Mouse (Mus musculus) kidney, adult 2 months (tissue): Measurements from ENCODE around the gene Ndufa8.

Experiments used
- CTCF ChIP-seq: fragments of 200-500 bp; conservative IDR thresholded peaks from 2 replicates; pipeline ENCODE4 v1.5.1; 2011; ENCODE audit warnings: low read depth, mild to moderate bottlenecking, control low read depth, low read length, moderate library complexity, mixed read lengths; ENCODE audit not compliant: insufficient read depth, insufficient read length
- POLR2A ChIP-seq: fragments of 200-500 bp; IDR thresholded peaks from one replicate; pipeline ENCODE4 v1.6.1; 2011; ENCODE audit warnings: low read depth, low read length, control low read depth

DNA sequence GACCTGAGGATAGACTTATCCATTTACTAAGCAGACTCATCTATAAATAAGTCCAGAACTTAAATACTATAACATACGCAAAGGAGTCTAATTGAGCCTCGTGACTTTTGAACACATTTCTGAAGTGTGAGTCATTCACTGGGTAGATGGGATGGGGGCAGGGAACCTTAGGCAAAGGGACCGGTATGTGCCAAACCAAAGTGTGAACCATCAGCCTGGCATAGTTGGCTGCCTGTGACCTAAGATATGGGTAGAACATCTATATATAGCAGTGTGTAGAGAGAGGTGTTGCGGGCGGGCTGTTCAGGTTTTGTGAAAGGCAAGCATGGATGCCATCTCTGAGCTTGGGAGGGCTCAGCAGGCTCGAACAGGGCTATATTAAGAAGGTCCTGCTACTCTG lies 54.9 kb downstream of the Ndufa8 start:
- TF ChIP-seq CTCF: no peak
- TF ChIP-seq POLR2A: no peak
